Mouse (Mus musculus) urinary bladder, postnatal 4 days (tissue): ENCODE data around the gene Kmt2b.
A peak's percentile ranks its signal among the peaks of the same experiment; 100 is the strongest.

Source experiments
- DNase-seq, 2 experiments: peaks; one replicate each; pipeline ENCODE4 v3.0.0; 2021 to 2022; ENCODE audit warnings: low spot score in 2 of 2

Gene Kmt2b

DNA sequence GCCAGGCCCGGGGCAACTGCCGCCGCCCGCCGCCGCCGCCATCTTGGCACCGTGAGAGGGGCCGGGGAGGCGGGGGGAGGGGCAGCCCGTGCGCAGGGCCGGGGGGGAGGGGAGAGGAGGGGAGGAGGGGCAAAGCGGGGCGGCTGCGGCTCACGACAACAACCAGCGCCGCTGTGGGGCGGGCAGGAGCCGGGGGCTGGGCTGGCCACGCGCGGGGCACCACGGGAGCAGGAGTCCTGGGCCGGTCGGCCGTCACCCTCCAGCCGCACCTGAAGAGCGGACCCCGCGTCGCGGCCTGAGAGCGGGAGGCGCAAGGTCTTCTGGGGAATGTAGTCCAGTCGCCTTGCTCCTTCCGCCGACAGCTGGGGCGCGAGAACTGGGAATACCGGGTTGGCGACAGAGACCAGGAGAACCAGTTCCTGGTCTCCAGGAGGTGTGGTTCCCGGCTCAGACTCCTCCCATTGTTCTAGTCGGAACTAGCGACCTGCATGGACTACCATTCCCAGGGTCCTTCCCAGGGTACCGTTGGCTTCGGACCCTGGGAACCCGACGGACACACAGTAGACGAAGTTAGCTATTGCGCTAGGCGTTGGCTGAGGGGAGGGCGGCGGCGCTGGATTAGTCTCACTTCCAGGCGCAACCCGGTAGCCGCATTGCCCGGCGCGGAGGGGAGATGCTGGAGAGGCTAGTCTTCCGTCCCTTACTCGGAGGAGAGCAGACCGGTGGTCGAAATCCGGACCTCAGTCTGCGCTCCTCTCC is at the start of gene Kmt2b:
Gene Kmt2b, minus strand, starts transcription at position 51 of the 759 bp plus-strand sequence.
- DNase-seq, result peak; percentile 95 to 97

DNA sequence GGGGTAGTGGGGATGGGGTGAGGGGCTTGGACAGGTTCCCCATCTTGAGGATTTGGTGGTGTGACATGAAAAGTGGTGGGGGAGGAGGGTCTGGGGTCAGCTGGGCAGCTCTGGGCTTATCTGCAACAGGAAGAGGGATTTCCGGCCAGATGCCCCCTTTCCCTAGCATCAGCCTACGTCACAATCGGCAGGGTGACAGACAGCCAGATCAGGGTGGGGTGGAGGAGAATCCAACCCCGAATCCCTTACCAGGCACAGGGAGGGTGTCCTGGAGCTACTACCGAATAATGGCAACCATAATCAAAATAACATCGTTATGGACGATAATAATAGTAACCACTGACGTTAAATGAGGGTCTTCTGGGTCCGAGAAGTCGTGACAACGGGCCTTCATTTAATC is 47.9 kb upstream of the Kmt2b start:
- DNase-seq, result no peak

DNA sequence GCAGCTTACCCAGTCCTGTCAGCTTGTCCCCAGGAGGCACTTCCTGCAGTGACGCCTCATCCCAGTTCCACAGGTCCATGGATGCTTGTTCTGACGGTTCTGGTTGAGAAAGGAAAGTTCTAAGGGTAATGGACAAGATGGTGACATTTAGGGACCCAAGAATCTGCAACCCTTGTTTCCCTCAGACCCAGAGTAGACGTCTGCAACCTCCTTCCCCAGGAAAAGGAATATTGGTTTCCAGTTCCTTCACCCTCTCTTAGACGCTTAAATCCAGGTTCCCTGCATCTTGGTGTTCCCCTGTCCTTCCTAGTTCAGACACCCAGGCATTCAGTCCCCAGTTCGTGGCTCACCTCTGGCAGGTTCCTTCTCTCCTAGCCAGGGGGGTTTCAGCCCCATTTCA is 47.2 kb upstream of the Kmt2b start, which contains the start of gene Etv2:
Gene Etv2, minus strand, starts transcription at position 101 of the 400 bp plus-strand sequence.
- DNase-seq, result no peak

GRCm38 (mm10) chr7:30634621-30635020 is 46.1 kb upstream of the Kmt2b start:
- peak; percentile 48 to 72 for DNase-seq

GRCm38 (mm10) chr7:30633762-30634412 is 45.4 kb upstream of the Kmt2b start:
- no peak for DNase-seq

DNA sequence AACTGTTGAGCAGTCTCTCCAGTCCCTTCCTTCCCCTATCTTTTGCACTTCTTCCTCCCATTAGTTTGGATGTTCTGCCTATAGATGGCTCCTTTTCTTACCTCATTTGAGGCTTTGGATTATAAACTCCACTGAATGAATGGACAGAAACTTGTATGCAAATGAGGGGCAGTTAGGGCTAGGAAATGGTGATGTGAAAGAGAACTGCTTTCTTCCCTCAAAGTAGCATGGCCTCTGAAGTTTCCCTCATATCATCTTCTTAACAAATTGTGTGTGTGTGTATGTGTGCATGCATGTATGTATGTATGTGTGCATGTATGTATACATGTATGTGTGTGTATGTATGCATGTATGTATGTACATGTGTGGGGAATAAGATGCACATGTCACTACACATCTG is 40.5 kb upstream of the Kmt2b start:
- no peak for DNase-seq

- DNase-seq, result no peak
Observed at GRCm38 (mm10) chr7:30626647-30627046, 38.1 kb upstream of the Kmt2b start.

DNA sequence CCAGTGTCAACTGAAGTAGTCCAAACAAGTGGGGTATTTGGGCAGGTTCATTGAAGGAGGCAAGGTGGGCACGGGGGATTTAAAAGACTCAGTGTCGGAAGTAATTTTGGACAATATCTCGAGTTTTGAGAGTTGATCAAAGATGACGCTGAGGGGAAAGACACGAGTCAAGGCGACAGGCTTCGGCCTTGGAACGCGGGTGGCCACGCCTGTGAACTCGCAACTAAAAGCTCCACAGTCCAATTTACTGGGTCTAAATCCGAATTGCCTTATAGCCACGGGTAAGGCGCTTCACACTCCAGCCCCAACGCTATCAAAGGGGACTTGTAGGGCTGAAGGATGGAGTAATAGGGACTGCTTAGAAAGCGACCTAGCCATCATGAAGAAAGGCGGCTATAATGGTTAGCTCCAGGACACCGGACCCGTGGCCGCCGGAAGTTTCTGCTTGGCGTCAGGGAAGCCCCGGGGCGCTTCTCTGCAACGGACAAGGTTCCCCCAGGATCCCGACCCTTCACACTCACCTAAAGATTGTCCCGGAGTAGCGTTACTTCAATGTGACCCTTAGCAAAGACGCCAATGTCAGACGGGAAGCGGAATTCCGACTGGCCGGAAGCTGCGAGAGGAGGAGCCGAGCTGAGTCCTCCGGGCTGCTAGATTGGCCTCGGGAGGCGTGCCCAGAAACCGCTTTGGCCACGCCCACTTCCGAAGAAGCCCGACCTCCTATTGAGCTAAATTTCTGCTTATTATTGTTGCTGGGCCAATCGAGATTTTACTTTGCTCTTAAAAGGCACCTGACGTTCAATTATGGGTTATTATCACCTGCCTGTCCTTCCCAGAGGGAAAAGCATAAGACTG is 37.2 kb upstream of the Kmt2b start, which contains the start of gene Cox6b1:
Gene Cox6b1, minus strand, starts transcription at position 622 of the 855 bp plus-strand sequence.
- peak; percentile 81 to 85 for DNase-seq

GRCm38 (mm10) chr7:30619202-30619601 is 30.7 kb upstream of the Kmt2b start:
- no peak for DNase-seq

DNA sequence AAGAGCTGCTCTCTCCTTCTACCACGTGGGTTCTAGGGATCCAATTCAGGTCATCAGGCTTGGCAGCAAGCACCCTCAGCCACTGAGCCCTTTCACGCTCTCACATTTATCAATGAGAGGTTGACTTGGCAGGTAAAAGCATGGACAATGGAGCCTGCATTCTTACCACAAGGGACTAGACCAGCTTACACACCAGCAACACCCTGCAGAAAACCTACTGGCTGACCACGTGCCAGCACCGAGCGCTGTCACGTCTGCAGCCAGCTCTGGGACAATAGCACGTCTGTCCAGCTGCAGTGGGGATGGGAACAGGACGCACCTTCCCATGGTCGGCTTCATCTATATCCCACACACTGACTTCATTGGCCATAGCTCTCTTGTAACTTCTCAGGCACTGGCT is 30.1 kb upstream of the Kmt2b start:
- no peak for DNase-seq

- no peak for DNase-seq
Observed at GRCm38 (mm10) chr7:30615049-30615760, 26.7 kb upstream of the Kmt2b start.

- DNase-seq, result no peak
Observed at GRCm38 (mm10) chr7:30614454-30614853, 25.9 kb upstream of the Kmt2b start.

DNA sequence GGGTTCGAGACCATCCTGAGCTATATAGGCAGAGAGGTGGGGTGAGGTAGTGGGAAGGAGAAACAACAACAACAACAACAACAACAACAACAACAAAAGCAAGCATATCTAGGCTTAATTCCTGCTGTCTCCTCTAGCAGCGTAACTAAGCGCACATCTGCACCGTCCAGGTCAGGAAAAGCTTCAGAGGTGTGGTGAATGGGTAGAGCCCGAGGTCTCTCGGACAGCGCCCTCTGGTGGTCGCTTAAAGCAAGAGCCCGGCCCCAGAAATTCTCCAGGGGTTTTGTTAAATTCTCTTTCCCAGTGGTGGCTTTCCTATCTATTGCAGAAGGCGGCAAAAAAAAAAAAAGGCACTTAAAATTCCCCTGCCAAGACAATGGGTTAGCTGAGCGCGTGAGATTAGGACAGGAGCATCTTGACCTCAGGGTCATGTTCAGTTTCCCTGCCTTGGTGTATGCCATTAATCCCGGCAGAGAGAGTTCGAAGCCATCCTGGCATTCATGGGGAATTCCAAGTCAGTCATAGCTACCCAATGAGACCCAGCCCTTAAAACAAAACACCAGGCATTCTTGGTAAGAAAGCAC is 25.1 kb upstream of the Kmt2b start:
- peak in 1 of 2 experiments; percentile 52 for DNase-seq

DNA sequence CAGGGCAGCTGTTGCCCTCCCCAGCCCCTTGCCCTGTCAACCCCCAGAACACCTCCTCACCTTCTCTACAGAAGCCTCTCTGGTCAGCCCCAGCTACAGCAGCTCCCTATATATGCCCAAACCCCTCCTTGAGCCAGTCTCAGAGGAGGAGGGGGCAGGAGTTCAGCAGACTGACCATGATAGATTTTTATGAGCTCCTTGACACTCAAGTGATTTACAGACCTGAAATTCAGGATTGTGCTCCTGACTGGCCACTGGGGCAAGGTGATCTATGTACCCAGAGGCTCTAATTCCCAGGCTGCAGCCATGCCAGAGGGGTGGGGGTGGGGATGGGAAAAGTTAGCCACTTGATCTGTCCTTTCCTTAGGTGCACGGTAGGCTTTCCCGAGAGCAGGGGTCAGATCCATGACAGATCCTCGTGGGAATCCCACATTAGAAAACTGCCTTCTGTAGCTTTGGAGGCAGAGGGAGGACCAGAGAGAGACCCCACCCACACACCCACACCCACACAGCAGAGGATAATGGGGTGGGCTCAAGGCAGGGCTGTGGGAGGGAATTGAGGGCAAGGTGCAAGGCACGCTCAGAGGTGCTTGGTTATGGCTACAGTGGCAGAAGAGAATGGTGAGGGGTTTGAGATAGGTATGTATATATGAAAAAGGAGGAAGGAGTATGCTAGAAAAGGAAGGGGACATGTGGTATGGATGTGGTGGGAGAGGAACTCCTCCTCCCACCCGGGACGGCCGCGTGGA is 24.3 kb upstream of the Kmt2b start, which contains the start of gene Upk1a:
Gene Upk1a, minus strand, starts transcription at position 194 of the 749 bp plus-strand sequence.
- DNase-seq, result peak in 1 of 2 experiments; percentile 34

DNA sequence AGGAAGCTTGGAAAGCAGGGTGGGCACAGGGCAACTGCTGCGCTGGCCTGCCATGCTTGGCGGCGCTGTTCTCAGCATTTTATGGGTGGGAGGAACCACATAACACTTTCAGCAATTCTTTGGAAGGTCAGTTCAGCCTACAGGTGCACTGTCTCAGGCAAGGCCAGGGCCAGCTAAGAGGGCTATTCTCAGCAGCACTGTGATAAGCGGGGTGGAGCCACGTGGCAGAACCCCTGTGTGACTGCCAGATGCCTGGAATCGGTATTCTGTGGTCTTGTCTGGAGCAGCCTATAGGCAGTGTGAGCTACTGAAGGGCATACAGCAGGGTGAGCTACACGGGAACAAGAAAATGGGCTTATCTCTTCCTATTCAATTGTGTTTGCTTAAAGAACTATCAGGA is 21.5 kb upstream of the Kmt2b start:
- no peak for DNase-seq

GRCm38 (mm10) chr7:30608476-30608875 is 19.9 kb upstream of the Kmt2b start:
- no peak for DNase-seq

DNA sequence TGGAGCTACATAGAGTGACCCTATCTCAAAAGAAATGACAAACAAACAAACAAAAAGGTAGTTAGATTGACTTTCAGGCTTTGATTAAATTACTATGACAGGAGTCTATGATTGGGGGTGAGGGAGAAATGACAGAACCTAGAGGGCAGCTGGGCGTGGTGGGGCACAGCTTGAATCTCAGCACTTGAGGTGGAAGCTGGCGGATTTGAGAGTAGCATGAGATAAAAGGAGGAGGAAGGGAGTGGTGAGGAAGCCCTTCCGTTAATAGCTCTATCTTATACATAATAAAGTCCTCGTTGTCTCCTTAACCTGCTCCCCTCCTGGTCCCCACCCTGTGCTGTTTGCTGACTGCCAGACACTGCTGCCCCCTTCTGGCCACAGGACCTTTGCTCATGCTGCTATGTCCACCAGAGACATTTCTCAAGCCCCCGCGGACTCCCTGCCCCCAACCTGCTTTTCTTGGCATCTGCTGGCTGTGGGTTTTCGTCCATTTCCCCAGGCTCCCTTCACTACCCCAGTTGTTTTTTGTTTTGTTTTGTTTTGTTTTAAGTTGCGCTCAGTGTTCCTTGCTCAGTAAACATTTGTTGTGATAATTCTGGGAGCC is 19.3 kb upstream of the Kmt2b start:
- no peak for DNase-seq

DNA sequence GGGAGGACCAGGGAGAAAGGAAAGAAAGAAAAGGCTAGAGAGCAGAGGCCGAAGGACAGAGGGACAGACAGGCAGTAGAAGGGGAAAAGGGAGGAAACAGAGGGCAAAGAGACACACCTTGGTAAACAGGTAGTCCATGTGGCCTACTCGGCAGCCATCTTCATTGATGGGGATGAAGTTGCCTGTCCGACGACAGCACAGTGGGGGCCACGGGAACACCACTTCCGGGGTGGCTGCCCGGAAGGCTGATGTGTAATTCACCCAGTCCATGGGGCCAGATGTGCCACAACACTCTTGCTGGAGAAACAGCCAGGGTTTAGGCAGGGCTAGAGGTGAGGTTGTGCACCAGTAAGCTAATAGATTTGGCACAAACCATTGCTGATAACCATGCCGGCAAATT is 16.4 kb upstream of the Kmt2b start:
- DNase-seq, result no peak

DNA sequence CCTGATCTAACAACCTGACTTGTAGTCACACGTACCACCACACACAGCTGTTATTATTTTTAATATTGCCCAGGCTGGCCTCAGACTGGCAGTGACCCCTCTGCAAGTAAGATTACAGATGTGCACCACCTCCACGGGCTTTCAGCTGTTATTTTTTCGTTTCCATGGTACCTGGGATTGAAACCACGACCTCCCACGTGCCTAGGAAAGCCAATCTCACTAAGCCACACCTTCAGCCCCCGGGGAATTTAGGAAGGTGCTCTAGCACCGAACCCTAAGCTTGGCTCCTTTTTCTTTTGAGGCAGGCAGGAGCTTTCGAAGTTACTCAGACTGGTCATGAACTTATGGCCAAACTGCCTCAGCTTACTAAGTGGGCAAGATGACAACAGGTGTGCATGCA is 15.9 kb upstream of the Kmt2b start:
- DNase-seq, result no peak

- peak in 1 of 2 experiments; percentile 51 for DNase-seq
Observed at GRCm38 (mm10) chr7:30602583-30602982, 14.1 kb upstream of the Kmt2b start.
